Mouse (Mus musculus): ENCODE measurements at regions not wholly inside any gene's neighbourhood (a gene's known extent, or its start where the extent isn't known, plus 50 kb on each side); places are given as distances from the start of the nearest gene placed in this dataset.

DNA sequence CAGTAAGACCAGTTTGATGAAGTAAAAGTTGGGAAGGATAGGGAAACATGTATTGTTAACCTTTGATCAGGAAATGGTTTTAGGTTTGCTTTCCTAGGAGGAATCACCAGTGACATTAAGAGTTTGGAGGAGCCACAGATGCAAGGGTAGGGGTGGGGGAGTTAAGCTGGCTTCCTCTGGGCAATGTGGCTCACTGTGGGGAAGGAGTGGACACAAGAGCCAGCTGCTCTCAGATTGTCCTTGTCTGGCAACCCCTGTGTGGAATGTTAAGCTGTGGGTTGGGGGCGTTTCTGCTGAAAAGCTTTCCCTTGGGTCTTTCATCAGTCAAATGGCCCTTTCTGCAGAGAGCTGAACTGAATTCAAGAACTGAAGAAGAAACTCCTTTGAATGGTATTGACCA lies 251.1 kb upstream of the Sox11 start:
- DNase-seq, result no peak

DNA sequence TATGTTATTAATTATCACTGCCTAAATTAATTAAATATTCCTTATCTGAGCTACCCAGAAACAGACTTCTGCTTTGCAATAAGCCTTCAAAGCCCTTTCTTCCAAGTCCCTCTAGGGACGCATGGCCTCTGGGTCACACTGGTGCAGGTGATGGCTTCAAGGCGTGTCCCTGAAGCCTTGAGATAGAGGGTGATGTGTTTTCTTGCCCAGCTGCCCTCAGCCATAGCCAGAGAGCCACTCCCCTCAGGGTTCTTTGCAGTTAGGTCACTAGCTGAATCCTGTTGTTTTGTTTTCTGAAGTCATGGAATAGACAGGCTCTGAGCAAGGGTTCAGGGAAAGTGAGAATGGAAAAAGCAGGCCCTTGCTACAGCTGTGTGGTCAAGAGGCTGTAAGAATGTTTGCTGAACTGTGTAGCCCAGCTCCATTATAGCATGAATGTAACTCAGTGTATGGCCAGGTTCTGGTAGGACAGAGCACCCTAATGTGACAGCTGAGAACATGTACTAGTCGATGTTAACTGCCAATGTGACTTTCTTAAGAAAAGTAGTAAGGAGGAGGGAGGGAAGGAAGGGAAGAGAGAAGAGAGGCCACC lies 233.8 kb upstream of the Sox11 start:
- no peak for DNase-seq

DNA sequence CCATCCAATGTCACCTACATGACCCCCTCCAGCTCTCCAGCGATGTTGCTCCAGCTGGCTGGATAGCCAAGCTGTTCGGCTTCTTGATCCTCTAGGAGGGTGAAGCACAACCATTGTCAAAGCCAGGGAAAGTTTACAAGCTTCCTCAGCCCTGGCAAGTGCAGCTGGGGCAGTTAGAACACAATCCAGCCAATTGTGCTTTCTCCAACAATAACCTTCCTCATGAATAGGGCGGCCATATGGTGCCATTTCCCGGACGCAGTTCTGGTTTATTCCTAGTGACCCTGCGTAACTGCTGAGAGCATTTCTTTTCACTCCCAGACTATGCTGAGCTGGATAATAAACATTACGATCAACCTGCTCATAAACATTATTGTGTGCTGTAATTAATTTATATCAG lies 233.3 kb upstream of the Sox11 start:
- no peak for DNase-seq

DNA sequence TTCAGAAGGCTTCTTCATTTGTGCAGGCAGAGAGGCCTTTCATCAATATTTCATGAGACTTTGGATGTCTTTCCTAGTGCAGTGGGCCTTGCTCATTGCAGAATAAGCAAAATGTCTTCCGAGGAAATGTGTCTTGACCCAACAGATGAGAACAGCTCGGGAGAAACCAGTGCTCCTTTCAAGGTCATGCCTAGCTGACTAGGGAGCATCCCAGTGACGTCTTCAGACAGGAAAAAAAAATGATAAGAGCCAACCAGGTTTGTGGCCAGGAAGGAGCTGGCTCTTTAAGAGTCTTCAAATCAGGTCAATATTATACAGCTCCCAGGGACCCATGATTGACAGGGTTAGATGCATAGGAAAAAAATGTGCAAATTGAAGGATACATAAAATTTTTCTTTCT lies 224.9 kb upstream of the Sox11 start:
- DNase-seq, result no peak

DNA sequence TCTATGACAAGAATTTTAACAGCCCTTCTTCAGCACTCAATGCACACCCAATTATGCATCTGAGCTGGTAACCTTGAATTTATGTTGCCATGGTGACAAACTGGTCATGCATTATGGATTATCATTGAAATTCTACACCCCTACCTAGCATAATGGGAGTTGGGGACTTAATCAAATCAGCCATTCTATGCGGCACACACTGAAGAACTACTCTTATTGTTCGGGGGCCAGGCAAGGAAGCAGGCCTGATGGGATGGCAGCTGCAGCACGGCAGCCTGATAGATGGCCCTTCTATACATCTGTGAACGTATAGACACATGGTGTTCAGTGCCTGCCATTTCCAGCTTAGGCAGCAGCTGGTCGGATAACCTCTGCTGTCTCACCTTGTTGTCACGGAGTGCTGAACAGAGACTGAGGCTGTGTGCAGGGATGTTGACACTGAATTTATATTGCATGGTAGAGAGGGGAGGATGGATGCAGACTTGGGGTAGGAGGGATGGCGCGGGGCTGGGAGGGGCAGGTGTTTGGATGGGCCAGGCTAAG lies 223.7 kb upstream of the Sox11 start:
- no peak for DNase-seq

DNA sequence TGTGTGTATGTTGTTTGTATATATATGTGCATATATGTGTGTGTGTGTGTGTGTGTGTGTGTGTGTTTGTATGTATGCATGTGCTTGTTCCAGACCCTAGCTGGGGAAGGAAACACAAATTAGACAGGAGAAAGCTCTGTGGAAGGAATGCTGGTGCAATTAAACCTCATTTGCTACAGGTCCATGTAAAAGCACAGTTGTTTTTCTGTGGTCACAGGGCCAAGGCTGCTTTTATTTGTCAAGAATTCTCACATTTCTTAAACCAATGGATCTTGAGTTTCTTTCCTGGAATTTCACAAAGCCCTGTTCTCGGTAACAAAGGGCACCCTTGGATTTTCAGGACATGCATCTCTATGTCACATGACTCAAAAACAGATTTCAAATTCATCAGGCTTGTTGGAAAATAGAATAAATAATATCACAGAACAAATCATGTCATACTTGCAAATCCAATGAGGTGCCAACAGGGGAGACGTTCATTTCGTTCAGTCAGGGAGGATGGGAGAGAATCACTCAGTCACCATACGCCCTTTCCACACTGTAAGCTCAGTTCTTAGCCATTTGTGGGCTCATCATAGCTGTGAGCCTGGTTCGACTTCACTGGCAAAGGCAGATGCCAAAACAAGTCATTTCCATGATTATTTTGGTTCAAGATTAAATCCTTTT lies 222.4 kb upstream of the Sox11 start:
- no peak for DNase-seq

DNA sequence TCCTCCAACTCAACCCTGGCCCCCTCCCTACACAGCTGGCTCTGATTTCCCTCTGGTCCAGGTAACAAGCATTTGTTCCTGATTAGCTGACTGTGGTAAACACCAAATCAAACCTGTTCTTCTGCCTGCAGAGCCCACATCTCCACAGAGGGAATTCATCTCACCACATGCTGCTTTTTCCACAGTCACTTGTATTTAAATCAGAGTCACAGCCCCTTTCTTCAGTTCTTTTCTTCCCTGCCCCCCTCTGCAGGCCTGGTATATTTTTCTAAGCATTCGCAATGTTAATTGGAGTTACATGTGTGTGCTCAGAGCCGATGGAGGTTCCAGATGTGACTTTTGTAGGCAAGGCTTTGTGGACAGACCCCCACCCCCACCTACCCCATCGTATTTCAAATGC lies 221.5 kb upstream of the Sox11 start:
- DNase-seq, result no peak

DNA sequence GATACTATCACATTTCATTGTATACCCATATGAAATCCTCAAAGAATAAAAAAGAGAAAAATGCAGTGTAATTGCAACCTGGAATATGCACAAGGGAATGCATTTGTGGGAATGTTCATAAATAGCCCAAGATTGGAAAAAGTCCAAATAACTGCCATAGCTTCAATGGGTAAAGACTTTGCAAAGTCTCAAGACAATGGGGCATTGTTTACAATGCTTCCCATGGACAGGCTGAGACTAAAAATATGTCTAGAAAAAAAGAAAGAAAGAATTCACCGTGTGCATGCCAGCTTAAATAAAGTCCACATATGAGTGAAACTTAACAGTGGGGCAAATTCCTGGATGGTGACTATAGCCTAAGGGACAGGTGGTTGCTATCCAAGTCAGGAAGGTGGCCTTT lies 210.4 kb upstream of the Sox11 start:
- DNase-seq, result no peak

DNA sequence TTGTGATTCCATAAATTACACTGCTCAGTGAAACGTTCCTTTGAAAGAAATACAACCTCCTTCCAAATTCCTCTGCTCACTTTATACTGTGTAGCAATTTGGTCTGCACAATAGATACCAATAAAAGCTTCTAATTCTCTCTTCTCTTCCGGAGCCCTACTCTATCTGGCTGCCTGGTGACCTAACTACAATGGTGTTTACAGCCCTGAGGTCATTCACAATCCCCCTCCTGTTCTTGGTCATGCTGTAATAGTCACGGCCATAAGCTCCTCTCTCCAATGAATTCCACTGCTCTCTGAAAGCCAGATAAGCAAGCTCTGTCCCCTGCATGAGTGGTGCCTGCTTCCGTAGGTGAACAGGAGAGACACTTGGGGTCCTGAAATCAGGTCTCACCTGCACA lies 195.8 kb upstream of the Sox11 start:
- no peak for DNase-seq

DNA sequence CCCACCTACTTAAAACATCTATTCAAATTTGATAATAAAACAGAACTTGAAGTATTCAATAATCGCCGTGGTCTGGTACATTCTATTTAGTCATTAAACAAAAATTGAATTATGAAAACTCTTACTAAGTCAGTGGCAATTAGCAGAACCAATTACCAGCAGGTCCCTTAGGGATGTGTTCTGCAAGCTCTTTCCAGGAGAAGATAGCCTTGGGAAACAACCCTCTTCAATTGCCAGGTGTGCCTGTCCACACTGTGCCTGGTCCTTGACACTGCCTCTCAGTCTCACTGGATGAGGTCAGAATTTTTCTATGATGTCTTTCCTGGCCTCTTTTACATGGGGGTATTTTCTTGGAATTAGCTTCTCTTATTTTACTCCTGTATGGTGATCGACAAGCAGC lies 195.1 kb upstream of the Sox11 start:
- no peak for DNase-seq

DNA sequence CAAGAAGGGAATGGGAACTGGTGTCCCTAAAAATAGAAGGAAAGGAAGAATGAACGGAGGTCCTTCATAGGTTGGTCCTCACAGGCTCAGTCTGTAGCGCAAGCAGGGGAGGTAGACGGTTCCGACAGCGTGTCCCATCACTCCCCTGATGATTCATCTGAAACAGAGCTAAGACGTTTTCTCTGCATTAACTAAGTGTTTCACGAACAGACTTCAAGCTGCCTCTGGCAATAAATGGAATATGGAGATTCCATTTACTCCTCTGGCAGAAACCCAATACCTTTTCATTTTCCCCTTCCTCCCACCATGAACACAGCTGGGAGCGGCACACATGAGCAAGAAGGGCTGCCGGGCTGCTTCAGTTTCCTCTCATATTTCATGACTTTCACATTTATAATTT lies 194.6 kb upstream of the Sox11 start:
- DNase-seq, result no peak

DNA sequence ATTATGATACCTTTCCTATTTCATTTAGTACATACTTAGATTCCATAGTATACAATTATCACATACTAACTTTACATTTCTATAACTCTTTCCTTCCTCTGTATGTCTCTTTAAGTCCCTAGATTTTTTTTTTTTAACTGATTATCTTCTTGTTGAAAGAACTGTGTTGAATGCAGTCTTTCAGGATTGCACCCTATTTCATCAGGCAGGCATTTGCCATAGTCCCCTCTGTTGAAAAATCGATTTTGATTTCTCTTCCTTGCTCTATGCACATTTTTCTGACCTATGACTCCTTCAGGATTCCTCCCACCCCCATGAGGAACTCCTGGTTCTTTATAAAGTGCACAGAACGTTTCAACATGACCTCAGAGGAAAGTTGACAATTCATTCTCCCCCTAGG lies 183.2 kb upstream of the Sox11 start:
- no peak for DNase-seq

DNA sequence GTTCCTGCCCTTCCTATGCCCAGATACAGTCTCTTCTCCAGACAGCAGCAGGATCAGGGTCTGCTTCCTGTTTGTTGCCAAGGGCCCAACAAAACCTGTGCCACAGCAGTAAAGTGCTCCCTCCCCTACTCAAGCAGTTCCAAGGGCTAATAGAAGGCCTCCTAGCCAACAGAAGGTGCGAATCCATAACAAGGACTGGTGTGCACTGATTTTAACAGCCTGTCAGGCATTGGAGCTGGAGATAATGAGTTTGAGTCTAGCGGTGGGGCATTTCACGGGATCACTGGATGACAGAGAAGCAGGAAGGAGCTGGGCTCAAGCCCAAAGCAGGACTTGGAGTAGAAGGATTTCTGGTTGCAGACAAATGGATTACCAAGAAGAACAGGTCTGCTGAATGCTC lies 170.9 kb upstream of the Sox11 start:
- no peak for DNase-seq

DNA sequence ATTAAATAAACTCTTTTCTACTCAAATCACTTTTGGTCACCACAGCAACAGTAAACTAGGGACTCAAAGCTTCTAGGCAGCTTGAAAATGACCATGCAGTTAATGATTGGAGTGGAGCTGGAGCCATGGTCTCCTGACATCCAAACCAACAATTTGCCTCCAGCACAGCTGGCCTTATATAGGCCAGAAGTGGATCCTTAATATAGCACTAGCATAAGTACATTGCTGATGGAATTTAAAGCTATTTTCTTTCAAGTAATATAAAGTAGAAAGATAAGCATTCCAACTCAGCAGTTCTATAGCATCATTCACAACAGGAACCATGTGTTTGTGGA lies 165.8 kb upstream of the Sox11 start:
- DNase-seq, result no peak

DNA sequence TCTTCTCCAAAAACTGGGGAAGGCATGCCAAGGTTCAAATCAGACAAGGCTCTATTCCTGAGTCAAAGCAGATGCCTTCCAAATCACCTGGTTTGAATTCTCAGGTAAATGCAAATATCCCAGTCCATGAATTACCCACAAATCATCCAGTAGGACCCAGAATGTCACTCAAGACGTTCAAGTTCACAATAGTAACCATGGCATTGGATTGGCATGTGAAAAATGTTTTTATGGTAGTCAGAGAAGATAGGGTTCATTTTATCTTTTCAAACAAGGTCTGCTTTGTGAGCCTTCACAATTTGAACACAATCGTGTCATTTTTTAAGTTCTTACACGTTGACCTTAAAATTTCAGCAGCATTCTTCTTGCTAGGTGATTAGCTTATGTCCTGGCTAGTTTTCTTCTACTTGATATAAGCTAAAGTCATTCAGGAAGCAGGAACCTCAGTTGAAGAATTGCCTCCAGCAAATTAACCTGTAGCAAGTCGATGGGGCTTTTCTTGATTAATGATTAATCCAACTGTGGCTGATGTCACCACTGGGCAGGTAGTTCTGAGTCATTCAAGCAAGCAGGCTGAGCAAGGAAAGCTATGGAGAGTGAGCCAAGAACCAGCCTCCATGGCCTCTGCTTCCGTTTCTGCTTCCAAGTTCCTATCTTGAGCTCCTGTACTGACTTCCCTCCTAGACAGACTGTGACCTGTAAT lies 165.3 kb upstream of the Sox11 start:
- no peak for DNase-seq

DNA sequence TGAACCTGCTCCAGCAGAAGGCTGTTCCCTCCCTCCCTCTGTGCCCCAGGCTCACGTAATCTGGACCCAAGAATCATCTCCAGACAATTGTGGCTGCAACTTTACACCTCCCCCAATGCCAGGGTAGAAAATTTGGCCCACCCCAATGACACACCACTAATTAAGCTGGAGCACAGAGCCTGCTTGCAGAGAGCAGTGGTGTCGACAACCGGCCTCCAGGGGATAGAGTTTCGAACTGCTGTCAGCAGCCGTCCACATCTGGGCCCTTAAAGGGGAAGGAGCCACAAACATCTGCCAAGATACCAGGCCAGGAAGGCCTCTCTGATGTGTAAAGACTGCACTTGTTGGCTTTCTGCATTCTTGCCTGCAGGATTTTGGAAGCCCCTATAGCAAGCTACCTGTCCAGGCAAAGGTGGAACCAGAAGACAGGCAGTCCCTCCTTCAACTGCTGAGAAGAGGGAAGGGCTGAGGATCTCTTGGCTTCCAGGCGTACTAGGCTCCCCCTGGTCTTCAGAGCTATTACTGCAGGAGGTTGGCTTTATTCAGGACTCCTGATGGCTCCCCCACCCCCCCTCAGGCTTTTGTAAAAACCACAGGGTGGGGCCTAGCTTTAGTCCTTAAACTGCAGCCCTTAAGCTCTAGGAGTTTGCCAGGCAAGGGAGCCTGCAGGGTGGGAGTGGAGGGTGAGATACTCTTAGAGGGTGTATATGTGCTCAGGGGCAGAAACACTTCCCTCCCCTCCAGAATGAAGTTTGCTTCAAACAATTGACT lies 160.5 kb upstream of the Sox11 start:
- DNase-seq, result no peak

DNA sequence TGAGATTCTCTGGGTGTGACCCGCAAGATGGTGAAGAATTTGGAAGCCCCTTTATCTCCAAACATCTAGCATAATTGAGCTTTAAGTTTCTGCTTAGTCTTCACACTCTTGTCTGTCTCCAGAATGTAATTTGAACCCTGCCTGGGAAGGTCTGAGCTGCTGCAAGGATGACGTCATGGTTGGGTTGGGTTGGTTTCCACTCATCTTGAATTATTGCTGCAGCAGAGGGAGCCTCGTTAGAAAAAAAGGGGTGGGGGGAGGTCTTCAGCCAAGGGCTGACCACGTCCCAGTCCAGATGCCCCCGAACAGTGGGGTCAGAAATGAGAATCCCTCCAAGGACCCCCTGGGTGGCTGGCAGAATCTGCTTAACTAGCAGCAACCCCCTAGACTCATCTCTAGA lies 158.1 kb upstream of the Sox11 start:
- DNase-seq, result no peak

DNA sequence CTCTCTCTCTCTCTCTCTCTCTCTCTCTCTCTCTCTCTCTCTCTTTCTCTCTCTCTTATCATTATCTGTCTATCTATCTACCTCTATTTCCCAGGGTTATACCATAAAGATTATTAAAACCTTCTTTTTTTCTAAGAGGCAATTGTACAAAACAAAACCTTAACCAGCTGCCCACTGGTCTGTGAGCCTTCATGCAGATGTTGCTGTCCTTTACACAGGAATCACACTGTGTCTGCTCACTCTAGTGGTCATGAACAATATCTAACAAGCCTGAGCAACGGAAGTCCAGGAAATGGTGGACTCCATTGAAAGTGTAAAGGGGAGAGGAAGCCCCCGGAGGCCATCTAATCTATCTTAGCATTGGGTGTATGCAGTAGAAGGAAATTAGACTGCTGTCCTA lies 156.9 kb upstream of the Sox11 start:
- no peak for DNase-seq

DNA sequence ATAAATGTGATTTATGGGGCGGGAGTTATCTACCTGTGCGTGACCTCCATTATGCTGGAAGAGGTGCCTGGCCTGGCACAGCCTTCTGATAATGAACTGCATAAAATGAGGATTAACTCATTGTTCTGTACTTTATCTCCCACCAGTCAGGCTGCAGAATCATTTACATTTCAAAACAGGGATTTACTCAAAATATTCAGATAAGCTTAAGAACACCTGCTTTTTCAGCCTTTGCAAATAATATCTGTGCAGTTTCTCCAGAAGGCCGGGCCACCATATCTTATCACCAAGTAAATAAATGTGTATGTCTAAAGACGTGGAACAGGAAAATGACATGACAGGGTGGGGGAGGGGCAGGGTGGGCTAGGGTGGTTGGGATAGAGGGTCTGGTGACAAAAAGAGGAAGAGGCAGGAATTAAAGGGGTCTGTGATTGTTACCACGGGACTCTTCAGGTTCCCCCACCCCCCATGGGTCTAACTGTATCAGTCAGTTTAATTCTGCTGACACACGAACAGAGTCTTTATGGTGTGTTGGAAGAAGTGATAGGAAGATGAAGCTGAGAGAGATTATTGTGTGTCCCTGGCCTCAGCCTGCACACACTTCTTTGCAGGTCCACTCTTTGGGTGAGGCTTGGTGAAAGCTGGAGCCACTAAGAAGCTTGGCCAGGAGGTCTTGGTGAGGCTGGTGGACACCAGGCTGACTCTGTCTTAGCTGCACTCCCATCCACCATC lies 154.6 kb upstream of the Sox11 start:
- DNase-seq, result no peak

DNA sequence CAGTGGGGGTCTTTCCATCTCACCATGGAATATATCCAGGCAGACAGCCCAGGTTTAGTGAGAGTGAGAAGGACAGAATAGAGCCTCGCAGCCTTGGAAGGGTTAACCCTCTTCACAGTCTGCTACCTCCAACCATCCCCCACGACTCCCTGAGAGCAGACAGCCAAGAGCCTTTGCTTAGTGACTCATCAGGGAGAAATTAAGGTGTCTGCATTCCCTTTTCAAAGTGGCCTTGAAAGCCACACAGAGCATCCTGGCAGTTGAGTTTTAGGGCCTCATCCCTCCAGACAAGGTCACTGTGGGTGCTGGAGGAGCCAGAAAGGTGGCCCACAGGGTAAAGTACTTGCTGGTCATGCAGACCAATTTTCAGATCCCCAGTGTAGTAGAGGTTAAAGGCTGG lies 149.9 kb upstream of the Sox11 start:
- DNase-seq, result no peak

DNA sequence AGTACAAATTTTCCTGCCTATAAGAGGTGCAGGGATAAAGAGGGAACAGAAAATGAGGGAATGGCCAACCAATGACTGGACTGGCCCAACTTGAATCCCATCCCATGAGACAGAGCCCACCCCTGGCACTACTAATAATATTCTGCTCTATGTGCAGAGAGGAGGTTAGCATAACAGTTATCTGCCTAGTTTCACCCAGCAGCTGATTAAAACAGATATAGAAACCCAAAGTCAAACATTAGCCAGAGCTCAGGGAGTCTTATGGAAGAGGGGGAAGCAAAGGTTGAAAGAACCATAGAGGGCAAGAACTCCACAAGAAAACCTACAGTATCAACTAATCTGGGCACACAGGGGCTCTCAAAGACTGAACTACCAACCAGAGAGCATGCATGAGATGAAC lies 138.9 kb upstream of the Sox11 start:
- no peak for DNase-seq

DNA sequence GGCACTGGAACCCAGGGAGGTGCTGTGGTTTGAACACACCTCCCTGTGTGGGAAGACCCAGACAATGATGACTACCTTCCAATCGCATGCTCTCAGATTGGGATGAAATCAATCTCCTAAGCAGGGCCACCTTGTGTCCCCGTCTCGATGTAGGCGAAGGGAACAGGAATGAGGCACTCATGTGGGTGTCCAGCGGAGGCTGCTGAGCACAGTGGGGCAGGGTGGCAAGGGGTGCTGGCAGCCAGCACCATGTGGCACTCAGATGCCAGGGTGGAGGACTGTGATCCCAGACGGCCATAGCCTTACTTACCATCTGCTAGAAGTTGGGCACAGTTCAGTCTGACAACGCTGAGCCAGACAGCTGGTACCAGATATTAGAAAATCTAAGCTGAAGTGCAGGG lies 137.2 kb upstream of the Sox11 start:
- no peak for DNase-seq

DNA sequence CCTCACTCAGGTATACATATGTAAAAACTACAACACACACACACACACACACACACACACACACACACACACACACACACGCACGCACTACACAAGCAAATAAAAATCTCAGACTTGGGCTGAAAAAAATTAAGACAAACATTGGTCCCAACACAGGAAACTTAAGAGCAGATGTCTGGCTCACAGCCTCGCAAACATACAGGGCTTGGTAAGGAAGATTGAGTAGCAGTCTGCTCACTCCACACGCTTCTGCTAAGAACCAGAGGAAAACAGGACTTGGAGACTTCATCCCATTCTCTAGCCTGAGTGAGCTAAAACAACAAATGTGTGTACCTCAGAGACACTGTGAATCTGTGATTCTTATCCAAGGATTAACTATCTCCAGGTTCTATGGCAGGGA lies 132.3 kb upstream of the Sox11 start:
- DNase-seq, result no peak

All from cerebellum, adult 8-10 months (tissue).